Mouse (Mus musculus): Measurements from ENCODE around the gene Lrp8.

DNA sequence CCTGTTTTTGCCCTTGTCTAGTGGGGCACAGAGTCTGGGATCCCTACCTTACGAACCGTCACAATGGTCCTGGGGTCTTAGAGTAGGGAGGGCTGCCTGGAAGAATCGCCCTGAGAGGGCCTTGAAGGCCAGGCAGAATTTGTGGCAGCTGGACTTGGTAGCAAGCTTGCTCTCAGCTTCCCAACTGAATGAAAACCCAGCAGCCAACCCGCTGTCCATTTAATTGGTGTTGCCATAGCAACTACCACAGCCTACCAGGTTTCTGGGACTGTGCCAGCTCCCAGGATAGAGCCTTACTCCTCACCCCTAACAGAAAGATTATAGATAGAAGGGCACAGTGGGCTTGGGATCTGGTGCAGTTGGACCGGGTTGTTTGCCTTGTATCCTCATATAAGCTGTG lies 34.7 kb downstream of the Lrp8 start:
- TF ChIP-seq CTCF (IDR thresholded peaks at IDR 0.05; ENCODE audit: insufficient read depth, low read depth, low read length) (no peak), POLR2A (IDR thresholded peaks at IDR 0.05; ENCODE audit: insufficient read depth, low read depth, low read length) (no peak)

Data from olfactory bulb, adult 2 months (tissue).